Mouse (Mus musculus): ENCODE measurements at regions not wholly inside any gene's neighbourhood (a gene's known extent, or its start where the extent isn't known, plus 50 kb on each side); places are given as distances from the start of the nearest gene placed in this dataset.

GRCm38 (mm10) chr4:81222034-81222433 is 220.6 kb downstream of the Mpdz start:
- Histone ChIP-seq H3K36me3 (ENCODE audit: control insufficient read depth in 1 of 2, insufficient read depth in 2 of 2, low read length in 2 of 2) (no peaks in the 10 kb centered on the region), H3K79me2 (ENCODE audit: control insufficient read depth, insufficient read depth, low read length, poor library complexity) (no peaks in the 10 kb centered on the region), H3K9ac (ENCODE audit: control insufficient read depth, low read depth, low read length, poor library complexity, severe bottlenecking) (no peak overlapping the region), H3K27ac (ENCODE audit: control insufficient read depth, low read depth, low read length) (no peak overlapping the region), H3K4me1 (ENCODE audit: control insufficient read depth in 1 of 2, insufficient read depth in 2 of 2, low read length in 2 of 2) (no peaks in the 10 kb centered on the region), H3K9me3 (replicated peaks; ENCODE audit: insufficient read depth, low read length) (no peaks in the 10 kb centered on the region), H3K27me3 (ENCODE audit: control insufficient read depth in 1 of 2, insufficient read depth in 2 of 2, low read length in 2 of 2) (no peaks in the 10 kb centered on the region), H3K4me3 (ENCODE audit: control insufficient read depth in 1 of 2, insufficient read depth in 1 of 2, low read depth in 2 of 2, low read length in 2 of 2) (no peak overlapping the region)
- TF ChIP-seq ELF1 (IDR thresholded peaks at IDR 0.05; ENCODE audit: low read depth, low read length) (no peak), CHD2 (IDR thresholded peaks at IDR 0.05; ENCODE audit: low read length) (no peak), ZNF384 (IDR thresholded peaks at IDR 0.05; ENCODE audit: low read depth, low read length) (no peak), POLR2AphosphoS2 (IDR thresholded peaks at IDR 0.05; ENCODE audit: low read length) (no peak), MAX (IDR thresholded peaks at IDR 0.05; ENCODE audit: low read length) (no peak), MXI1 (IDR thresholded peaks at IDR 0.05; ENCODE audit: low read depth, low read length) (no peak), GABPA (IDR thresholded peaks at IDR 0.05; ENCODE audit: low read depth, low read length) (no peak), MEF2A (IDR thresholded peaks at IDR 0.05; ENCODE audit: extremely low read depth, insufficient replicate concordance, low read depth, low read length, poor library complexity, severe bottlenecking) (no peak), MYB (IDR thresholded peaks at IDR 0.05; ENCODE audit: low read depth, low read length) (no peak), BHLHE40 (IDR thresholded peaks at IDR 0.05; ENCODE audit: borderline replicate concordance, low read depth, low read length) (no peak), USF1 (IDR thresholded peaks at IDR 0.05; ENCODE audit: low read depth, low read length) (no peak), SMC3 (IDR thresholded peaks at IDR 0.05; ENCODE audit: low read depth, low read length) (no peak), ZC3H11A (IDR thresholded peaks at IDR 0.05; ENCODE audit: low read depth, low read length) (no peak), POLR2AphosphoS5 (IDR thresholded peaks at IDR 0.05; ENCODE audit: borderline replicate concordance, low read depth, low read length) (no peak), KAT2A (conservative IDR thresholded peaks at IDR 0.05; ENCODE audit: low read depth, low read length) (no peak), RAD21 (IDR thresholded peaks at IDR 0.05; ENCODE audit: low read depth, low read length) (no peak), TCF12 (IDR thresholded peaks at IDR 0.05; ENCODE audit: low read depth, low read length) (no peak)
- DNase-seq (ENCODE audit: low read depth, low spot score), result no peak

- Histone ChIP-seq H3K9me3 (replicated peaks; ENCODE audit: insufficient read depth, low read length) (no peaks in the 10 kb centered on the region), H3K36me3 (ENCODE audit: control insufficient read depth in 1 of 2, insufficient read depth in 2 of 2, low read length in 2 of 2) (no peaks in the 10 kb centered on the region), H3K79me2 (ENCODE audit: control insufficient read depth, insufficient read depth, low read length, poor library complexity) (no peaks in the 10 kb centered on the region), H3K27ac (ENCODE audit: control insufficient read depth, low read depth, low read length) (no peak overlapping the region), H3K4me3 (ENCODE audit: control insufficient read depth in 1 of 2, insufficient read depth in 1 of 2, low read depth in 2 of 2, low read length in 2 of 2) (no peak overlapping the region), H3K9ac (ENCODE audit: control insufficient read depth, low read depth, low read length, poor library complexity, severe bottlenecking) (no peak overlapping the region), H3K27me3 (ENCODE audit: control insufficient read depth in 1 of 2, insufficient read depth in 2 of 2, low read length in 2 of 2) (no peaks in the 10 kb centered on the region), H3K4me1 (ENCODE audit: control insufficient read depth in 1 of 2, insufficient read depth in 2 of 2, low read length in 2 of 2) (no peaks in the 10 kb centered on the region)
- TF ChIP-seq MEF2A (IDR thresholded peaks at IDR 0.05; ENCODE audit: extremely low read depth, insufficient replicate concordance, low read depth, low read length, poor library complexity, severe bottlenecking), result no peak
- no peak for TF ChIP-seq RAD21 (IDR thresholded peaks at IDR 0.05; ENCODE audit: low read depth, low read length)
- TF ChIP-seq POLR2AphosphoS2 (IDR thresholded peaks at IDR 0.05; ENCODE audit: low read length), result no peak
- TF ChIP-seq MAZ (IDR thresholded peaks at IDR 0.05; ENCODE audit: low read depth, low read length), result no peak
- TF ChIP-seq E2F4 (IDR thresholded peaks at IDR 0.05; ENCODE audit: borderline replicate concordance, low read depth, low read length), result no peak
- DNase-seq (ENCODE audit: low read depth, low spot score), result no peak
These were observed 220.0 kb downstream of the Mpdz start for GRCm38 (mm10) chr4:81222468-81223175.

Data from MEL (cell line).